Mouse (Mus musculus) liver, adult 2 months (tissue): ENCODE results near the gene Timp3.

Experiments
- CTCF ChIP-seq: fragments of 200-500 bp; IDR thresholded peaks from 2 replicates; pipeline ENCODE4 v1.5.1; 2011; ENCODE audit warnings: low read depth, low read length, control low read depth
- POLR2A ChIP-seq: fragments of 200-500 bp; IDR thresholded peaks from 2 replicates; pipeline ENCODE4 v1.6.1; 2011; ENCODE audit warnings: low read length, control low read depth; ENCODE audit not compliant: insufficient read depth; ENCODE audit errors: extremely low read depth

GRCm38 (mm10) chr10:86342713-86343112 lies 42.5 kb downstream of the Timp3 start:
- TF ChIP-seq CTCF (no peak), POLR2A (no peak)
